ENCODE assay signal across 8 mouse cellular contexts in genomic region chr2:69585886-69586398, GRCm38 (mm10). TPM values are rescaled to one million over a fixed set of nuclear protein-coding genes. Genes with fewer than 3 reads are reported as not detected.
DNase-seq lines count a peak whose midpoint lies in the region; ATAC-seq and TF ChIP-seq lines count a peak whose summit lies in the region.

Lrp2 (minus strand) TSS chr2:69586065.

- peak within 1 kb of the TSS; percentile 12 for H3K4me3 ChIP-seq in cerebellum, adult 2 months (replicated peaks; ENCODE audit: insufficient read depth, low read depth, low read length)
- H3K4me3 ChIP-seq in CH12.LX (replicated peaks in 1 of 3; ENCODE audit: low read depth in 2 of 3, low read length in 2 of 3, poor library complexity in 1 of 3), result no peak within 1 kb of the TSS
- peak within 1 kb of the TSS; percentile 60 for H3K4me3 ChIP-seq in embryonic fibroblast, embryonic 13.5 days (ENCODE audit: insufficient read depth, low read length)
- H3K4me3 ChIP-seq in hindbrain, embryonic 16.5 days (ENCODE audit: low read length), result peak within 1 kb of the TSS; percentile 79
- peak within 1 kb of the TSS; percentile 58 for H3K4me3 ChIP-seq in limb, embryonic 14.5 days (replicated peaks; ENCODE audit: low read length)
- peak within 1 kb of the TSS; percentile 58 for H3K4me3 ChIP-seq in midbrain, embryonic 12.5 days

- no peak within 1 kb of the TSS for H3K9ac ChIP-seq in CH12.LX (ENCODE audit: insufficient read depth, low read depth)
- peak within 1 kb of the TSS; percentile 72 for H3K9ac ChIP-seq in hindbrain, embryonic 16.5 days (ENCODE audit: low read depth, low read length)
- H3K9ac ChIP-seq in limb, embryonic 14.5 days (ENCODE audit: low read depth, low read length, severe bottlenecking), result peak within 1 kb of the TSS; percentile 46
- peak within 1 kb of the TSS; percentile 67 for H3K9ac ChIP-seq in midbrain, embryonic 12.5 days (replicated peaks)

- no peaks in the 10 kb centered on the region for H3K36me3 ChIP-seq in CH12.LX (replicated peaks in 1 of 2; ENCODE audit: control insufficient read depth in 1 of 2, insufficient read depth in 1 of 2, low read length in 1 of 2)
- no peaks in the 10 kb centered on the region for H3K36me3 ChIP-seq in hindbrain, embryonic 16.5 days (ENCODE audit: control insufficient read depth, insufficient read depth, low read length)
- H3K36me3 ChIP-seq in limb, embryonic 14.5 days (ENCODE audit: control insufficient read depth, insufficient read depth, low read length), result no peaks in the 10 kb centered on the region
- H3K36me3 ChIP-seq in midbrain, embryonic 12.5 days, result no peaks in the 10 kb centered on the region

- TF ChIP-seq RAD21 in CH12.LX (IDR thresholded peaks at IDR 0.05; ENCODE audit: low read depth, low read length), result no peak

- peak; percentile 91 for ATAC-seq in hindbrain, embryonic 16.5 days
- ATAC-seq in limb, embryonic 14.5 days (ENCODE audit: low FRiP score, low read depth), result peak; percentile 50; the same call in 1 of the 2 replicates
- peak; percentile 83 for ATAC-seq in midbrain, embryonic 12.5 days (ENCODE audit: low FRiP score, low read depth)

- dilution Hi-C loops in CH12.LX (cut with MboI; ENCODE audit: extremely low pct_ligation_motif_present, extremely low pct_unique_long_range_greater_than_20kb, low sequenced_read_pairs), result no loop called here

- in situ Hi-C loops in CH12.LX (cut with MboI; ENCODE audit: low pct_ligation_motif_present, low pct_unique_long_range_greater_than_20kb, low sequenced_read_pairs), result no loop called here

- no peak for TF ChIP-seq POLR2A in cerebellum, adult 2 months (IDR thresholded peaks at IDR 0.05; ENCODE audit: borderline replicate concordance, insufficient read depth, low read length)
- no peak for TF ChIP-seq POLR2A in CH12.LX (IDR thresholded peaks at IDR 0.05; ENCODE audit: low read depth, low read length)
- no peak for TF ChIP-seq POLR2A in embryonic fibroblast, embryonic 13.5 days (IDR thresholded peaks at IDR 0.05; ENCODE audit: low read depth, low read length)
- TF ChIP-seq POLR2A in limb, embryonic 14.5 days (IDR thresholded peaks at IDR 0.05; ENCODE audit: borderline replicate concordance, extremely low read depth, insufficient read depth, insufficient read length), result no peak

- H3K4me2 ChIP-seq in CH12.LX (ENCODE audit: insufficient read depth, low read depth, poor library complexity, severe bottlenecking), result peak within 1 kb of the TSS; percentile 45
- peak within 1 kb of the TSS; percentile 100 for H3K4me2 ChIP-seq in hindbrain, embryonic 16.5 days (ENCODE audit: low read length)
- peak within 1 kb of the TSS; percentile 99 for H3K4me2 ChIP-seq in limb, embryonic 14.5 days (replicated peaks; ENCODE audit: low read depth, low read length, severe bottlenecking)
- peak within 1 kb of the TSS; percentile 72 for H3K4me2 ChIP-seq in midbrain, embryonic 12.5 days (replicated peaks)

- peak in 1 of 2 experiments; percentile 11 for DNase-seq in cerebellum, adult 2 months
- DNase-seq in cerebellum, adult 9-11 months, result no peak
- no peak for DNase-seq in CH12.LX (ENCODE audit: extremely low read depth)
- peak; percentile 31 for DNase-seq in limb, embryonic 14.5 days (ENCODE audit: low spot score)
- DNase-seq in urinary bladder, postnatal 14 days (ENCODE audit: low spot score), result peak; percentile 24

- under 1% methylated on average over 45 of the region's 45 CpGs for WGBS in cerebellum, adult 2 months
- 0% methylated on average over 40 of the region's 45 CpGs for WGBS in hindbrain, embryonic 16.5 days
- 1% methylated on average over 40 of the region's 45 CpGs for WGBS in limb, embryonic 14.5 days
- under 1% methylated on average over 45 of the region's 45 CpGs for WGBS in midbrain, embryonic 12.5 days

- peaks cover 4% of the 10 kb centered on the region; the same call in 1 of the 2 replicates for H3K4me1 ChIP-seq in cerebellum, adult 2 months (ENCODE audit: control insufficient read depth, insufficient read depth, low read length)
- peaks cover 0 to 4% of the 10 kb centered on the region in 2 experiments; a peak in 1 of 4 replicates for H3K4me1 ChIP-seq in CH12.LX (ENCODE audit: control insufficient read depth in 1 of 2, insufficient read depth in 2 of 2)
- no peaks in the 10 kb centered on the region for H3K4me1 ChIP-seq in embryonic fibroblast, embryonic 13.5 days (ENCODE audit: control insufficient read depth, insufficient read depth, low read length)
- peaks cover 20% of the 10 kb centered on the region for H3K4me1 ChIP-seq in hindbrain, embryonic 16.5 days (ENCODE audit: control insufficient read depth, insufficient read depth, low read depth, low read length)
- H3K4me1 ChIP-seq in limb, embryonic 14.5 days (ENCODE audit: control insufficient read depth, insufficient read depth, low read length), result peaks cover 14% of the 10 kb centered on the region
- peaks cover 38% of the 10 kb centered on the region for H3K4me1 ChIP-seq in midbrain, embryonic 12.5 days

- no peaks in the 10 kb centered on the region for H3K79me2 ChIP-seq in CH12.LX (replicated peaks; ENCODE audit: control insufficient read depth, extremely low read depth, insufficient read depth, poor library complexity, severe bottlenecking)

- H3K27me3 ChIP-seq in cerebellum, adult 2 months (ENCODE audit: control insufficient read depth, insufficient read depth, low read length), result peaks cover 6% of the 10 kb centered on the region; the same call in 1 of the 2 replicates
- no peaks in the 10 kb centered on the region for H3K27me3 ChIP-seq in CH12.LX (replicated peaks)
- H3K27me3 ChIP-seq in hindbrain, embryonic 16.5 days (replicated peaks; ENCODE audit: control insufficient read depth, insufficient read depth, low read length), result peaks cover 8% of the 10 kb centered on the region
- peaks cover 60% of the 10 kb centered on the region for H3K27me3 ChIP-seq in limb, embryonic 14.5 days (ENCODE audit: control insufficient read depth, insufficient read depth, low read length)
- H3K27me3 ChIP-seq in midbrain, embryonic 12.5 days, result peaks cover 72% of the 10 kb centered on the region

- TF ChIP-seq EP300 in CH12.LX (IDR thresholded peaks at IDR 0.05; ENCODE audit: low read length), result no peak

- no peak within 1 kb of the TSS for H3K27ac ChIP-seq in cerebellum, adult 2 months (ENCODE audit: insufficient read depth, low read length)
- H3K27ac ChIP-seq in CH12.LX (ENCODE audit: insufficient read depth, low read depth), result no peak within 1 kb of the TSS
- no peak within 1 kb of the TSS for H3K27ac ChIP-seq in embryonic fibroblast, embryonic 13.5 days (ENCODE audit: insufficient read depth, low read length)
- H3K27ac ChIP-seq in hindbrain, embryonic 16.5 days (ENCODE audit: low read depth, low read length), result peak within 1 kb of the TSS; percentile 68
- H3K27ac ChIP-seq in limb, embryonic 14.5 days (replicated peaks; ENCODE audit: low read depth, low read length), result no peak within 1 kb of the TSS
- peak within 1 kb of the TSS; percentile 72 for H3K27ac ChIP-seq in midbrain, embryonic 12.5 days (replicated peaks)

- TF ChIP-seq CTCF in cerebellum, adult 2 months (IDR thresholded peaks at IDR 0.05; ENCODE audit: borderline replicate concordance, insufficient read depth, low read depth, low read length), result no peak
- TF ChIP-seq CTCF in CH12.LX (conservative IDR thresholded peaks at IDR 0.05 in 1 of 2, IDR thresholded peaks at IDR 0.05 in 1 of 2; ENCODE audit: low read depth in 2 of 2, low read length in 2 of 2), result no peak
- no peak for TF ChIP-seq CTCF in embryonic fibroblast, embryonic 13.5 days (IDR thresholded peaks at IDR 0.05; ENCODE audit: borderline replicate concordance, insufficient read depth, low read length)

- peaks cover 4% of the 10 kb centered on the region for H3K9me3 ChIP-seq in CH12.LX (replicated peaks; ENCODE audit: low read length)
- H3K9me3 ChIP-seq in hindbrain, embryonic 16.5 days (ENCODE audit: control insufficient read depth, low read length), result no peaks in the 10 kb centered on the region
- H3K9me3 ChIP-seq in limb, embryonic 14.5 days (ENCODE audit: control insufficient read depth, low read length), result no peaks in the 10 kb centered on the region
- H3K9me3 ChIP-seq in midbrain, embryonic 12.5 days, result no peaks in the 10 kb centered on the region

TF ChIP-seq in CH12.LX, 34 proteins besides CTCF, POLR2A, EP300 and RAD21:
- no peak for TF ChIP-seq MAX (IDR thresholded peaks at IDR 0.05; ENCODE audit: low read length)
- no peak for TF ChIP-seq RCOR1 (conservative IDR thresholded peaks at IDR 0.05; ENCODE audit: low read depth, low read length)
- TF ChIP-seq ZMIZ1 (IDR thresholded peaks at IDR 0.05; ENCODE audit: low read depth, low read length), result no peak
- TF ChIP-seq HCFC1 (IDR thresholded peaks at IDR 0.05; ENCODE audit: low read depth, low read length), result no peak
- no peak for TF ChIP-seq CHD2 (IDR thresholded peaks at IDR 0.05; ENCODE audit: low read length)
- no peak for TF ChIP-seq MXI1 (IDR thresholded peaks at IDR 0.05; ENCODE audit: low read depth, low read length)

RNA-seq across cellular contexts. Expression of gene Lrp2, which starts in this region (rescaled TPM):
- polyA plus RNA-seq in cerebellum, adult 2 months (2012; rRNA removed), result 0.08 and 0.11 TPM in 2 replicates
- total RNA-seq in CH12.LX (2012; rRNA removed), result under 0.01 and 0.04 TPM in 2 replicates
- 0.01 TPM in 2 replicates for total RNA-seq in CH12.LX (2014; rRNA removed)
- 0.07 TPM in 1 of 2 replicates, not detected in the other for polyA plus RNA-seq in CH12.LX (2012; ENCODE audit: insufficient read length, low read depth)
- polyA plus RNA-seq in embryonic fibroblast, embryonic 13.5 days (2011; ENCODE audit: insufficient read length, low read depth, missing spikeins), result 1.3 and 1.5 TPM in 2 replicates
- polyA plus RNA-seq in hindbrain, embryonic 16.5 days (2015; fragmentation: Nextera tagmentation; extraction: Ambion mirVana), result 0.64 and 0.95 TPM in 2 replicates
- polyA plus RNA-seq in limb, embryonic 14.5 days (2012; rRNA removed), result 0.09 and 0.12 TPM in 2 replicates
- 0.01 TPM in 1 of 2 replicates, not detected in the other for polyA plus RNA-seq in limb, embryonic 14.5 days (2014; fragmentation: Nextera tagmentation; extraction: Ambion mirVana)
- 5.7 and 6.9 TPM in 2 replicates for polyA plus RNA-seq in midbrain, embryonic 12.5 days (2016; fragmentation: Nextera tagmentation; extraction: Ambion mirVana)

Comparison
In these comparisons a context has a peak if more than half of its experiments do, and no peak if none do; other contexts are left out.
1. Peak in ATAC-seq, H3K4me3 ChIP-seq, H3K27ac ChIP-seq, H3K9ac ChIP-seq and H3K4me2 ChIP-seq in hindbrain, embryonic 16.5 days; RNA of the gene not detected or under 1 TPM.
2. Peak in DNase-seq, ATAC-seq, H3K4me3 ChIP-seq, H3K9ac ChIP-seq and H3K4me2 ChIP-seq in limb, embryonic 14.5 days; RNA of the gene not detected or under 1 TPM.
3. H3K4me3 ChIP-seq: peak in cerebellum, adult 2 months (single experiment), embryonic fibroblast, embryonic 13.5 days (single experiment) and midbrain, embryonic 12.5 days (single experiment); none in CH12.LX (0 of 3).
4. H3K4me2 ChIP-seq: peak in every context shown above with its lines; median percentile 100 in hindbrain, embryonic 16.5 days; 99 in limb, embryonic 14.5 days; 72 in midbrain, embryonic 12.5 days; 45 in CH12.LX.
5. Peak in every context shown above with its lines, with median percentiles within 50 percentile points of each other: ATAC-seq.